Mouse (Mus musculus) liver, embryonic 14.5 days (tissue): Measurements from ENCODE around the gene Vmn1r170.
"Not testable (repeated sequence)": the region's sequence is repeated elsewhere in the genome, so short reads cannot be mapped to it uniquely, and the experiment has no call there.

ENCODE experiments used
- CTCF ChIP-seq: IDR thresholded peaks from 2 replicates; pipeline ENCODE4 v1.5.1; 2016; ENCODE audit warnings: antibody characterized with exemption, low read depth, control low read depth
- EP300 ChIP-seq: IDR thresholded peaks from 2 replicates; pipeline ENCODE4 v1.6.1; 2016; ENCODE audit warnings: antibody characterized with exemption, low read depth

DNA sequence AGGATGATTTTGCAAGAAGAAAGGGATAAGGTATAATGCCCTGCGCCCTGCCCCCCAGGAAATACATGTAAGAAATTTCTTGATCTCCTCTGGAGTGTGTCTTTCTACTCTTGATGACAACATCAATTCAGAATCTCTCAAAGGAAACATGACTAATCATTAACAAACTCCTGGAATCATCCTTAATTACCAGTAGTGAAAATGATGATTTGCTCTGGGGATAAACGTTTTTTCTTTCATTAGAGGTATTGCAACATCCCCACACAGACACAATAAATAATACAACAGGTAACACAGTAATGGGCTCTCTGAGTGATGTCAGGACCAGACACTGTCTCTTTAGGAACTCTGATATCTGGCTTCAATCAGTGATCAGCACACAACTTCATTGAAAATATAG is 30.7 kb upstream of the Vmn1r170 start, which contains the start of gene Vmn1r169:
- not testable (repeated sequence) for TF ChIP-seq CTCF, EP300
